Mouse (Mus musculus) left cerebral cortex, adult 11 months (tissue): ENCODE results near the gene Rxrg.

Experiments used
- DNase-seq: peaks from one replicate; pipeline ENCODE4 v3.0.0; 2022; ENCODE audit warnings: low spot score

Rxrg gene

DNA sequence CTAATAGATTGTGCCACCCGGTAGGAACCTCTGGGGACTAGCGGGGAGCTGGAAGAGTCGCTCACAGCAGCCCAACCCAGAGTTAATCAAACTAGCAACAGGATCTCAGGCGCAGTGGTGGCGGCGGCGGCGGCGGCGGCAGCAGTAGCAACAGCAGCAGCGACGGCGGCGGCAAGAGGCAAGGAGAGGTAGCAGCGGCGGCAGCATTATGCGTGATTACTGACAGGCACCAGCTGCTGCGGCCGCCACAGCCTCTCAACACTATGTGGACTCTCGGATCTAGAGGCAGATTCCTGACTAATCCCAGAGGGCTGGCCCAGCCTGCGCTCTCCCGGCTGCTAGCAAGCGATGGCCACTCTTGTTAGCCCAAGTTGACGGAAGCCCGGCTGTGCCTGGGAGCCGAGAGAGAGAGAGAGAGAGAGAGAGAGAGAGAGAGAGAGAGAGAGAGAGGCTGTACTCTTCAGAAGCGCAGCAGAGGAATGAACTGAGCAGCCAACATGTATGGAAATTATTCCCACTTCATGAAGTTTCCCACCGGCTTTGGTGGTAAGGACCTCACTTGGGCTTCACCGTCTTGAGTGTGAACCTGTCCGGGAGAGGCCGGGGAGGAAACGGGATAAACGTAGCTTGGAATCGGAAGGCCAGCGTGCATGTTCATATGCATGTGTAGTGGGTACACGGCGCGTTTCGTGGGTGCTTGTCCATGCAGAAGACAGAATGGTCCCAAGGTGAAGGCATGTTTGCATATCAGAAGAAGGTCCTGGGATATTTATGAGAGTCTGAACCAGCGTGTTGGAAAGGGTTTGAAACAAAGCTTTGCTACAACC lies at the start of gene Rxrg:
TSS of gene Rxrg (plus strand) at position 130 of the 827 bp plus-strand sequence.
- no peak for DNase-seq

GRCm38 (mm10) chr1:167549324-167549723 lies 48.9 kb upstream of the Rxrg start:
- no peak for DNase-seq

DNA sequence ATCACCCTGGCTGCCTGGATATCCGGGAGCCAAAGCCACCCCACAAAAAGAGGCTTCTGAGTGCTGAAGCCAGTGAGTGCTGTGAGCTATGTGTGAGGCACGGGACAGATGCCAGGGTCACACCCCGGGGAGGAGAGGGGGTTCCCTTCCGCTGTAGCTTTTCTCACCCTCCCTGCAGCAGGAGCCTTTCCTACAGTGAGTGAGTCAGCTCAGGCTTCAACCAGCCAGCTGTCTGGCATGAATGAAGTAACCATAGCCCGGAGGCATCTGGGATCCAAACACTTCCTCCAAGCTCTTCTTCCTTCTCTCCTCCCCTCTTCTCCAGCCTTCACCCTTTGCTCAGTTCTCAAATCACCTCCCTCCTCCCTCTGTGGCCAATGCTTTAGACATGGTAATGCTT lies 46.6 kb upstream of the Rxrg start:
- DNase-seq, result no peak

- DNase-seq, result no peak
Measured at GRCm38 (mm10) chr1:167553959-167554526, 44.1 kb upstream of the Rxrg start.

DNA sequence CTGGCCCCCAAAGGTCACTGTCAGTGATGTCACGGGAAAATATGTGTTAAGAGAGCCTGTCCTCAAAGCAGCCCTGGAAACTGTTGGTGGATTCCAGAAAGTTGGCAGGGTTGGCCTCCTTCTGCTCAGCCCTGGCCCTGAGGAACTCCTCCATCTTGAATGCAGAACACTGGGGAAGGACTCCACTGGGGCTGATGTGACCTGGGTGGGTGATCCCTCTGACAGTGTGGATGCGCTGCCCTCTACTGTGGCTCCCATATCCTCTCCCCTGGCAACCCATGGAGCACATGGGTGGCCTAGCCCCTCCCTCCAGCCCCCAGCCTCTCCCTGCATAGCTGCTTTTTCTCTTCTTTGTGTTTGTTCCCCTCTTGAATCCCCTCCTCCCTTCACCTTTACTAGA lies 31.6 kb upstream of the Rxrg start:
- DNase-seq, result no peak

- no peak for DNase-seq
Measured at GRCm38 (mm10) chr1:167579131-167579530, 19.1 kb upstream of the Rxrg start.

- no peak for DNase-seq
Measured at GRCm38 (mm10) chr1:167583195-167583594, 15.0 kb upstream of the Rxrg start.

DNA sequence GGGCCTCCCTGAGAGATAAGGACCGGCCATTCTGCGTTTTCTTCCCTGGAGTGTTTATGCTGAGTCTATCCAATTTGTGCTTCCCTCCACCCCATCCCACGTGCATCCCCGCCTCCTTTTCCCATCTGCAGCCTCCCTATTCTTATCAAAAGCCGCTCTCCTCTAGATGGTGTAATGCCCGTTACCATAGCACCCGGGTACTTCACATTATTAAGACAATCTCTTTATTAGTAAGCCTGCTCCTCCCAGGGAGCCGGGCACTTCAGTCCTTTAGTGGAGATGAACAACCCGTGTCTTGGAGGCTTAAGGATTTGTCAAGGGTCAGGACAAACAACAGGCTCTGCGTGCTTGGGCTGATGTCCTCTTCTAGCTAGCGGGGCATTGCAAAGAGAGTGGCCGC lies 14.3 kb upstream of the Rxrg start:
- DNase-seq, result no peak

DNA sequence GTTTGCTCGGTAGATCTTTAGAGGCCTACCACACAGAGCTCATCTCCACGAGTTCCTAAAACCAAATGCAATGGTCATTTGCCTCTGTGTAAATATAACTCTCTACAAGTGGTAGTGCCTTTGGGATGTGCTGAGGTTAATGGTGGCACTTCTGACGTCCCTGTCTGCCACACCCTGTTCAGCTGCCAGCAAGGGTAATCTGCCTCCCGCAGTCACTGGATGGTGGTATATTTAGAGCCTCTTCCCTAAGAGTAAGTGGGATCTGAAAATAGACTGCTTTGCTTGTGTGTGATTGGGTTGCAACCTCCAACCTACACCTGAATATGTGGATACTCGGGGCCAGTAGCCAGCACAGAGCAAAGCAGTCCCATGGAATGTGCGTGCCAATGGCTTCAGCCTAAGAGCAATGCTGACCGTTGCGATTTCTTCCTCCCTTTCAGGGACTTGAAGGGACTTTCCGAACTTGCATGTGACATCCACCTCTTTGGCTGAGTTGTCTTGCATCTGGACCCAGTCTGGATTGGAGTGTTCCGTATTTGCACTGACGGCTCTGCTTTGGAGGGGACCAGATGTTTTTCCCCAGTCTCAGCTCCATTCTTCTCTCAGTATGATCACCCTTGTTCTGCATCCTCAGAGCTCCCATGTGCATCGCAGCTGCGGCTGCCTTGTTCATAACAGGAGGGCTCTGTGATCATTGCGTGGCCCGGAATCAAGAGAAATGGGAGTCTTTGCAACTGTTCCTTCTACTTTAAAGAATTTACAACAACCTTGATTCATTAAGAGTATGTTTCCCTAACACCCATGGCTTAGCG lies 9.2 kb upstream of the Rxrg start:
- no peak for DNase-seq

DNA sequence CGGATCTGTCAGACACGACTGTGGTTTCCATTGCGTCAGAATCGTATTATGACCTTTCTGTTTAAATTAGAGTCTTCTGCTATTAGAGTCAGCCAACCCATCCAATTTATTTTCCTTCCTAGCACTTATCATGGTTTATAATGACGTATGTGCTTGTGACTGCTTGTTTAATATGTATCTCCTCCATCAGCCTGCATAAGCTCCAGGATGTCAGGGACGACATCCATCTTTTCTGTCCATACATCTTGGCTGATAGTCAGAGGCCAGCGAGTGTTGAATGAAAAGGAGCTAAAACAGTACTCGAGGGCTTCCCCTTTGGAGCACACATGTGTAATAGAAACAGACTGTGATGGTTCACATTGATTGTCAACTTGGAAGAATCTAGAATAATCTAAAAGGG lies 6.0 kb upstream of the Rxrg start:
- no peak for DNase-seq

DNA sequence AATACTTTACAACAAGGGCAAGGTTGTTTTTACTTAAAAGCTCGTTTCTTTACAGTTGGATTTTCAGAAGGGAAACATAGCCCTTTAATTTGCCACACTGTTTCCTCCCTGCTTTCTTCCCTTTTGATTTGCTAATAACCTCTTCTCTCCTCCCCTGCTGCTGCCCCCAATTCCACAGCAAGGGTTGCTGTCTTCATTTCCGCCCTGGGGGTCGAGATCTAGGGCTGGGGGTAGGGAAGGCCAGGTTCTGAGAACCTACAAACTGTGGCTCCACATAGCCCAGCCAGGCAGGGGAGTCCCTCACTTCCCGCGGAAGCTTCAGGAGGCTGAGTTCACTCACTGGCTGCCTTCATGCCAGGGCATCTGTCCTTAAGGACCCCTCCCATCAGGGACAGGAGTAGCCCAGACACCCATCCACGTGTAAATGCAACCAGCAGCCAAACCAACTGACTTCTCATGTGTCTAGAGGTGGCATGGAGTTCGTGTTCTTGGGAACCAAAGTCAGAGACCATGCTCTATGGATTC lies 1.1 kb downstream of the Rxrg start:
- DNase-seq, result no peak

DNA sequence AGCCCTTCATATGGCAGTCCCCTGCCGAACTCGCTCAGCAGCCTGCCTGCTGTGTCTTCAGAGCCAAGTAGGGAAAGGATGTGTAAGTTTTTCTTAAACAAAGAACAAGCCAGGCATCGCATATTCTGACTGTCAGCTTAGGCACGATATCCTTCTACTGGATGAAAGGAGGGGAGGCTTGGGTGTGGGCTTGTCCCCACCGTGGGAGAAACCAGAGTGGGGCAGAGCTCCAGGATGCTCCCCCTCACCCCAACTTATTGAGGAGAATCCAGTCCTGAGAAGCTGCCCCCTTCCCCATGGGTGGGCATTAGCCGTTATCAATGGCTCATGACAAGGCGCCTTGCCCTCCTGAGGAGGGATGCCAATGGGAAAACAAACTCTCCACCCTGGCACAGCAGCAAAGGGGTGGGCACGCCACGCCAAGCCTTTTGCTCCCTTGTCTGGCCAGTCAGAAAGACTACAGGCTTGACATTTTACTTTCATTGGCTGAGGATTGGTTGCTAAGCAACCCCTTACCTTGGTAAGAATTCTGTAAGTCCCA lies 10.1 kb downstream of the Rxrg start:
- peak; percentile 32 for DNase-seq

DNA sequence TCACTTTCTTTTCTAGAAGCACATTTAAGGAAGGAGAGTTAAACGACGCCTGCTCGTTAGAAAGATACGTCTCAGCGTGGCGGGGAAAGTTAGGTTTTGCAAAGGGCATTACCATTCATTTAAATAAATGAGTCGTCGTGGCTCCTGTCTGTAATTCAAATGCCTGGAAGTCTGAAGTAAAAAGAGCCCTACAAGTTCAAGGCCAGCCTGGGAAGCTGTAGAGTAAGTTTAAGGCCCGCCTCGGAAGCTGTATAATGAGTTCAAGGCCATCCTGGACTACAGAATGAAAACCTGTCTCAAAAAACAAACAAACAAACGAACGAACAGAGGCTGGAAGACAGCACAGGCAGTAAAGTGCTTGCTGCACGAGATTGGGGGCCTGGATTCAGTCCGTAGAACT lies 18.9 kb downstream of the Rxrg start:
- DNase-seq, result no peak

DNA sequence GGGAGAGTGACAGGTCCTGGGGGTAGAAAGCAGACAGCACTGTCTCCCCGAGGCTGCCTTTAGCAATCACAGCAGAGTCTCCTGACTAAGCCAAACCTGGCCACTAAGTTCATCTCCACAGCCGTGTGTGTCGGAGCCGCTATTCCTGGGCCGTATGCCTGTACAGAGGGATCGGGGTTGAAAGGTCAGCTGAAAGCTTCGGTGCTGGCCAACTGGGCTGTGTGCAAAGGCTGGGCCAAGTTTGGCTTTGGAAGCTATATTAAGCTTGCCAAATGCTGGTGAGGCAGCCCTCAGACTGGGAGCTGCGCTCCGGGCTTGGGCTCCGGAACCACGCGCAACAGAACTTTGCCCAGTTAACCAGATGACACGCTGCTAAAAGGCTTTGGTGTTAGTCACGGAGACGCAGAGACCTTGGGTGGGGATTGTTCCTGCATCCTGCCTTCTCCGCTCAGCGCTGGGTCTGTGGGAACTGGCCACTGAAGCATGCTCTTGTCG lies 19.9 kb downstream of the Rxrg start:
- no peak for DNase-seq

- DNase-seq, result no peak
Measured at GRCm38 (mm10) chr1:167620206-167620795, 22.1 kb downstream of the Rxrg start.

GRCm38 (mm10) chr1:167625098-167625497 lies 26.9 kb downstream of the Rxrg start:
- no peak for DNase-seq

- DNase-seq, result no peak
Measured at GRCm38 (mm10) chr1:167631765-167632164, 33.6 kb downstream of the Rxrg start.

DNA sequence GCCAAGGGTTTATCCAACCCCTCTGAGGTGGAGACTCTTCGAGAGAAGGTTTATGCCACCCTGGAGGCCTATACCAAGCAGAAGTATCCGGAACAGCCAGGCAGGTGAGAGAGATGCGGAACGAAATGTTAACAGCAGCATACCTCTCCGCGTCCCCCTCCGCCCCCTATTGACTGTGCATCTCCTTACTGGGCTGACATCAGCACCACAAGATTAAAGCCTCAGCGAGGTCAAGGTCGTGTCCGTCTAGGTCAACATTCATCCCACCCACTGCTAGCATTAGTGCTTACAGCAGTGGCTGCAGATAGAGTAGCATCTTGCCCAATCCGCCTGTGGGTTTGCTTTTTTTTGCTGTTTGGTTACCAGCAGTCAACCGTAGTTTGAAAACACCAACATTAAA lies 37.5 kb downstream of the Rxrg start:
- no peak for DNase-seq

DNA sequence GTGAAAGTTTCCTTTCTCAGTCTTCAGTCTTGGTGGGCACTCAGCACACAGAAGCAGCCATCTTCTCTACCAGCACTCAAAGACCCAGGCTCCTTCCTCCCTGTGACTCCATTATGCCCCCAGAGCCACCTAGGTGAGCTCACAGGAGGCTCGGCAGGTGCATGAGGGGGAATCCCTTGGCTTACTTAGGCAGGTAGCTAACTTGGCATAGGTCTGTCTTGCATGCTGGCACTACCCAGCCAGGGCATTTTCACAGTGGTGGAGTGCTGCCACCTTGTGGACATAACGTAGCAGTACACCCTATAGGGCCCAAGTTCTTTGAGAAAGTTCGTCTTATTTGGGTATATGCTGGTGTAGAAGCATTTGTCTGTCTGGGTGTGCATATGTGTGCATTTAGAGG lies 38.8 kb downstream of the Rxrg start:
- DNase-seq, result peak; percentile 62

- no peak for DNase-seq
Measured at GRCm38 (mm10) chr1:167638053-167638452, 39.9 kb downstream of the Rxrg start.

- no peak for DNase-seq
Measured at GRCm38 (mm10) chr1:167638901-167639300, 40.7 kb downstream of the Rxrg start.
